Comparison of ENCODE assay signal across 8 mouse cellular contexts in the genomic region with DNA sequence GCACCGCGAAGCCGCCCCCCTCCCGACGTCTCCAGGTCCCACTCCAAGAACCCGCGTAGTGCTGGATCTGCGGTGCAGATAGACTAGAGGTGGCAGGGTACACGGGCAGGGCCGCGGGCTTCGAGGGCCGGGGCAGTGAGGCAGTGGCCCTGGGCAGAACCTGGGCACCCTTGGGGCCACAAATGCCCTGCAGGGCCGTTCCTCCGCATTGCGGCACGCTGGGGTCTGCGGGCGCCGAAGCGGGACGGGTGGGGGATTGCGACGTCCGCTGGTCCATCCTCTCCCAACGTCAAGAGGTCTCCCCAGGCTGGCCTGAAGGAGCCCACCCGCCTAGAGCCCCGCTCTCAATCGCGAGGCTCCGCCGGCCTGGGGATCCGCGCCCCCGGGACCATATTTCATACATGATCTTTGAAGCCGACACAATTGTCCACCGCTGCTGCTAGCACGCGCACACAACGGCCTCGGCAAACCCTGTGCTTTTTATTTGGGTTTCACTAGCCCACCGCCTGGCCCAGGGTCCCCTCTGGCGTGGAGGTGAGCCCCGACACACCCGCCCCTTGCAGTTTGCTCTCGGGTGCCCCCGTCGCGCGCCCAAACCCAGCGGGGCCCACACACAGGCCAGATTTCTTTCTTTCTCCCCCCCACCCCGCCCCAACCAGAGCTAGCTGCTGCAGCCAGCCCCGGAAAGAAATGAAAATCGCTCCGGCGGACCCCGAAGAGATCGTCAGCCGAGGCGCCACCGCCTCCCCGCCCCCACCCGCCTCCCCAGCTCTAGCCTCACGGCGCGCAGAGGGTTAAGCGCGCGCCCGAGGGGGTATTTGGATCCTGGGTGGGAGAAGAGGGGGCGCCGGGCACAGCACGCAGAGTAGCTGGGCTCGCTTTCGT. TPM values are rescaled to one million over a fixed set of nuclear protein-coding genes. Genes with fewer than 3 reads are reported as not detected.
A peak's percentile ranks its signal among the peaks of the same experiment; 100 is the strongest.
DNase-seq lines count a peak whose midpoint lies in the region; ATAC-seq and TF ChIP-seq lines count a peak whose summit lies in the region.

No protein-coding gene starts in this region.

- H3K9me3 ChIP-seq in heart, embryonic 12.5 days (replicated peaks) = no peaks in the 10 kb centered on the region
- no peaks in the 10 kb centered on the region for H3K9me3 ChIP-seq in kidney, embryonic 15.5 days (replicated peaks)
- no peaks in the 10 kb centered on the region for H3K9me3 ChIP-seq in midbrain, embryonic 13.5 days

- no peak for TF ChIP-seq CTCF in cerebellum, adult 2 months (IDR thresholded peaks at IDR 0.05; ENCODE audit: borderline replicate concordance, insufficient read depth, low read depth, low read length)

- H3K4me2 ChIP-seq in heart, embryonic 12.5 days = peak overlapping the region; percentile 96
- peak overlapping the region; percentile 99 for H3K4me2 ChIP-seq in kidney, embryonic 15.5 days
- H3K4me2 ChIP-seq in midbrain, embryonic 13.5 days (replicated peaks) = peak overlapping the region; percentile 90

- peak; percentile 40 for DNase-seq in right cerebral cortex, postnatal 4 days
- no peak for DNase-seq in right cerebral cortex, postnatal 25 days
- peak; percentile 28 to 54 for DNase-seq in cerebellum, adult 2 months
- DNase-seq in gastrocnemius, adult 8-10 months (ENCODE audit: low spot score in 2 of 2) = no peak
- DNase-seq in layer of hippocampus, adult 11-12 months (ENCODE audit: low spot score) = no peak

- ATAC-seq in heart, embryonic 12.5 days (ENCODE audit: insufficient number of reproducible peaks, low FRiP score) = no peak
- no peak for ATAC-seq in kidney, embryonic 15.5 days (replicated peaks; ENCODE audit: low FRiP score)
- ATAC-seq in midbrain, embryonic 13.5 days = no peak

- H3K9ac ChIP-seq in heart, embryonic 12.5 days = peak overlapping the region; percentile 75
- H3K9ac ChIP-seq in kidney, embryonic 15.5 days = peak overlapping the region; percentile 50
- H3K9ac ChIP-seq in midbrain, embryonic 13.5 days (replicated peaks) = peak overlapping the region; percentile 73

- WGBS in cerebellum, adult 2 months = 1% methylated on average over 75 of the region's 75 CpGs
- WGBS in heart, embryonic 12.5 days = under 1% methylated on average over 75 of the region's 75 CpGs
- under 1% methylated on average over 75 of the region's 75 CpGs for WGBS in kidney, embryonic 15.5 days
- WGBS in midbrain, embryonic 13.5 days = under 1% methylated on average over 75 of the region's 75 CpGs

- H3K27me3 ChIP-seq in cerebellum, adult 2 months (ENCODE audit: control insufficient read depth, insufficient read depth, low read length) = peaks cover 6% of the 10 kb centered on the region; the same call in 1 of the 2 replicates
- H3K27me3 ChIP-seq in heart, embryonic 12.5 days (replicated peaks) = peaks cover 36% of the 10 kb centered on the region
- peaks cover 57% of the 10 kb centered on the region for H3K27me3 ChIP-seq in kidney, embryonic 15.5 days
- H3K27me3 ChIP-seq in midbrain, embryonic 13.5 days = peaks cover 55% of the 10 kb centered on the region

- no peaks in the 10 kb centered on the region for H3K36me3 ChIP-seq in heart, embryonic 12.5 days
- H3K36me3 ChIP-seq in kidney, embryonic 15.5 days = no peaks in the 10 kb centered on the region
- no peaks in the 10 kb centered on the region for H3K36me3 ChIP-seq in midbrain, embryonic 13.5 days

- H3K4me3 ChIP-seq in cerebellum, adult 2 months (replicated peaks; ENCODE audit: insufficient read depth, low read depth, low read length) = peak overlapping the region; percentile 61
- peak overlapping the region; percentile 57 for H3K4me3 ChIP-seq in heart, embryonic 12.5 days
- peak overlapping the region; percentile 57 for H3K4me3 ChIP-seq in kidney, embryonic 15.5 days (replicated peaks)
- H3K4me3 ChIP-seq in midbrain, embryonic 13.5 days (replicated peaks) = peak overlapping the region; percentile 56

- H3K4me1 ChIP-seq in cerebellum, adult 2 months (ENCODE audit: control insufficient read depth, insufficient read depth, low read length) = peaks cover 7% of the 10 kb centered on the region; the same call in 1 of the 2 replicates
- peaks cover 60% of the 10 kb centered on the region for H3K4me1 ChIP-seq in heart, embryonic 12.5 days (replicated peaks)
- peaks cover 55% of the 10 kb centered on the region for H3K4me1 ChIP-seq in kidney, embryonic 15.5 days
- peaks cover 50% of the 10 kb centered on the region for H3K4me1 ChIP-seq in midbrain, embryonic 13.5 days (replicated peaks)

- no peak overlapping the region for H3K27ac ChIP-seq in cerebellum, adult 2 months (ENCODE audit: insufficient read depth, low read length)
- H3K27ac ChIP-seq in heart, embryonic 12.5 days (ENCODE audit: poor library complexity, severe bottlenecking) = no peak overlapping the region
- H3K27ac ChIP-seq in kidney, embryonic 15.5 days = peak overlapping the region; percentile 41; the same call in 1 of the 2 replicates
- peak overlapping the region; percentile 30; the same call in 1 of the 2 replicates for H3K27ac ChIP-seq in midbrain, embryonic 13.5 days

- TF ChIP-seq POLR2A in cerebellum, adult 2 months (IDR thresholded peaks at IDR 0.05; ENCODE audit: borderline replicate concordance, insufficient read depth, low read length) = no peak

RNA-seq across cellular contexts. Expression of a gene that starts 4.3 kb away (rescaled TPM):
- 50.1 and 57.6 TPM in 2 replicates for polyA plus RNA-seq in cerebellum, adult 2 months (2012; rRNA removed)
- polyA plus RNA-seq in heart, embryonic 12.5 days (2016; fragmentation: Nextera tagmentation; extraction: Ambion mirVana) = 13.2 and 14.9 TPM in 2 replicates
- polyA plus RNA-seq in kidney, embryonic 15.5 days (2015; fragmentation: Nextera tagmentation; extraction: Ambion mirVana) = 8.6 and 9.9 TPM in 2 replicates
- 14.1 and 16.3 TPM in 2 replicates for polyA plus RNA-seq in midbrain, embryonic 13.5 days (2015; fragmentation: Nextera tagmentation; extraction: Ambion mirVana)
- total RNA-seq in gastrocnemius, adult 8-10 months (2022) = 1 to 10 TPM; 2.1 to 3.0 (median 2.2) TPM

RNA-seq across cellular contexts. Expression of a gene that starts 49.5 kb away (rescaled TPM):
- 8.7 and 10.5 TPM in 2 replicates for polyA plus RNA-seq in cerebellum, adult 2 months (2012; rRNA removed)
- 7.3 and 8.8 TPM in 2 replicates for polyA plus RNA-seq in heart, embryonic 12.5 days (2016; fragmentation: Nextera tagmentation; extraction: Ambion mirVana)
- polyA plus RNA-seq in kidney, embryonic 15.5 days (2015; fragmentation: Nextera tagmentation; extraction: Ambion mirVana) = 9.8 and 10.3 TPM in 2 replicates
- polyA plus RNA-seq in midbrain, embryonic 13.5 days (2015; fragmentation: Nextera tagmentation; extraction: Ambion mirVana) = 9.8 and 15.2 TPM in 2 replicates
- total RNA-seq in gastrocnemius, adult 8-10 months (2022) = 1 to 10 TPM; 1.1 to 3.3 (median 2.5) TPM

Comparison
In these comparisons a context has a peak if more than half of its experiments do, and no peak if none do; other contexts are left out.
1. DNase-seq: peak in right cerebral cortex, postnatal 4 days (single experiment) and cerebellum, adult 2 months (2 of 2); none in right cerebral cortex, postnatal 25 days (single experiment), gastrocnemius, adult 8-10 months (0 of 2) and layer of hippocampus, adult 11-12 months (single experiment).
2. H3K27ac ChIP-seq: peak in kidney, embryonic 15.5 days (single experiment) and midbrain, embryonic 13.5 days (single experiment); none in cerebellum, adult 2 months (single experiment) and heart, embryonic 12.5 days (single experiment).
3. Peak in every context shown above with its lines, with median percentiles within 50 percentile points of each other: H3K4me3 ChIP-seq, H3K4me2 ChIP-seq and H3K9ac ChIP-seq.